In genomic region chr16:96610806-96611205, GRCm38 (mm10) we compare ENCODE assay signal across 8 mouse cellular contexts.
DNase-seq lines count a peak whose midpoint lies in the region; ATAC-seq lines count a peak whose summit lies in the region.

No protein-coding gene starts in this region.

- H3K4me3 ChIP-seq in heart, embryonic 12.5 days: no peak overlapping the region
- no peak overlapping the region for H3K4me3 ChIP-seq in forebrain, embryonic 15.5 days

- no peak overlapping the region for H3K27ac ChIP-seq in heart, embryonic 12.5 days (ENCODE audit: poor library complexity, severe bottlenecking)
- H3K27ac ChIP-seq in forebrain, embryonic 15.5 days (replicated peaks): no peak overlapping the region

- H3K4me2 ChIP-seq in heart, embryonic 12.5 days: no peak overlapping the region
- H3K4me2 ChIP-seq in forebrain, embryonic 15.5 days (replicated peaks): no peak overlapping the region

- no peak for ATAC-seq in heart, embryonic 12.5 days (ENCODE audit: insufficient number of reproducible peaks, low FRiP score)
- ATAC-seq in forebrain, embryonic 15.5 days (replicated peaks): no peak

- peaks cover 6% of the 10 kb centered on the region; the same call in 1 of the 2 replicates for H3K4me1 ChIP-seq in heart, embryonic 12.5 days (replicated peaks)
- peaks cover 8% of the 10 kb centered on the region; the same call in 1 of the 2 replicates for H3K4me1 ChIP-seq in forebrain, embryonic 15.5 days

- no peaks in the 10 kb centered on the region for H3K36me3 ChIP-seq in heart, embryonic 12.5 days
- H3K36me3 ChIP-seq in forebrain, embryonic 15.5 days: peaks cover 12% of the 10 kb centered on the region; the same call in 1 of the 2 replicates

- DNase-seq in heart, adult 8-10 months (ENCODE audit: low spot score): peak; percentile 21
- peak; percentile 67 for DNase-seq in A20 (ENCODE audit: low read depth, low spot score)
- DNase-seq in adrenal gland, adult 2 months: peak; percentile 30
- DNase-seq in frontal cortex, postnatal 36 days (ENCODE audit: low spot score in 2 of 2): peak; percentile 48 to 79
- peak; percentile 51 for DNase-seq in left cerebral cortex, adult 11 months (ENCODE audit: low spot score)
- peak; percentile 68 for DNase-seq in retina, embryonic 14.5 days (ENCODE audit: low spot score)

- WGBS in heart, embryonic 12.5 days: 76% methylated on average over 1 of the region's 1 CpGs
- WGBS in forebrain, embryonic 15.5 days: 89% methylated on average over 1 of the region's 1 CpGs

- H3K9me3 ChIP-seq in heart, embryonic 12.5 days (replicated peaks): 0 out of 2 replicates have a peak, but pooled peaks cover 3% of the 10 kb centered on the region
- no peaks in the 10 kb centered on the region for H3K9me3 ChIP-seq in forebrain, embryonic 15.5 days

- H3K27me3 ChIP-seq in heart, embryonic 12.5 days (replicated peaks): no peaks in the 10 kb centered on the region
- H3K27me3 ChIP-seq in forebrain, embryonic 15.5 days: no peaks in the 10 kb centered on the region

- no peak overlapping the region for H3K9ac ChIP-seq in heart, embryonic 12.5 days
- H3K9ac ChIP-seq in forebrain, embryonic 15.5 days (replicated peaks): no peak overlapping the region
